Mouse (Mus musculus) liver, postnatal 0 days (tissue): Measurements from ENCODE around the gene Mcmbp.

Experiments
- CTCF ChIP-seq: sonication (generic); IDR thresholded peaks from 2 replicates; pipeline ENCODE4 v1.5.1; 2016; ENCODE audit warnings: antibody characterized with exemption, low read depth
- EP300 ChIP-seq: IDR thresholded peaks from 2 replicates; pipeline ENCODE4 v1.6.1; 2016; ENCODE audit warnings: antibody characterized with exemption, low read depth, mild to moderate bottlenecking

DNA sequence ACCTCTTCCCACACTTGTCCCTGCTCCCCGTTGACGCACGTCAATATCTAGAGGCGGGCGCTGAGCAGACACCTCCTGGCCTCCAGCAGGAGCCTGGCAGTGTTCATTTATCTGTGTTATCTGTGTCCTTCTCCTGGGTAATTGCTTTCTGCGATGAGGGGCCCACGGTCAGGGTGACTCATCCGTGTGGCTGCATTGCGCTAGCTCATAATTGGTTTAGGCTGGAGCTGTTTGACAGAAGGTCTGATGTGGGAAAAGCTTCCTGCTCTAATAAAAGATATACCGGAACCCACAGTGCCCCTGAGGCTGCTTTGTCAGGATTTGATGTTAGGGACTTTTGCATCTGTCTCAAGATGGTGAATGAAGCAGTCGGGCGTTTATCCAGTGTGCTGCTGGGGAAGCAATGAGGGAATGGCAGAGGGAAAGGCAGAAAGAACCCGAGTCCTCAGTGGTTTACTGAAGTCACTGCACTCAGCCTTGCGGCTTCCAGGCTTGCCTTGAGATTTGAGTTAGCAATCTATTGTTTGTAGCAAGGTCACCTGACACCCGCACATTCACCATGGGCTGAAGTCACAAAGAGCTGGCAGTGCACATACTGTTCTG is 67.8 kb downstream of the Mcmbp start:
- no peak for TF ChIP-seq CTCF
- peak; percentile 60; the same call in 1 of the 2 replicates for TF ChIP-seq EP300
